Mouse (Mus musculus) heart, postnatal 0 days (tissue): ENCODE measurements around the gene Tgfbr3.

Source experiments
- CTCF ChIP-seq: IDR thresholded peaks from 2 replicates; pipeline ENCODE4 v1.5.1; 2016; ENCODE audit warnings: antibody characterized with exemption, control low read depth, low read depth
- EP300 ChIP-seq: IDR thresholded peaks from 2 replicates; pipeline ENCODE4 v1.6.1; 2016; ENCODE audit warnings: antibody characterized with exemption, low read depth

GRCm38 (mm10) chr5:107176796-107177195, 112.6 kb downstream of the Tgfbr3 start:
- TF ChIP-seq CTCF (no peak), EP300 (no peak)
